Mouse (Mus musculus): ENCODE data around the gene Tmem247. TPM values are rescaled to one million over a fixed set of nuclear protein-coding genes. Genes with fewer than 3 reads are reported as not detected.

Tmem247 gene
- polyA plus RNA-seq, 1 experiment from 2014 or later, result not detected

DNA sequence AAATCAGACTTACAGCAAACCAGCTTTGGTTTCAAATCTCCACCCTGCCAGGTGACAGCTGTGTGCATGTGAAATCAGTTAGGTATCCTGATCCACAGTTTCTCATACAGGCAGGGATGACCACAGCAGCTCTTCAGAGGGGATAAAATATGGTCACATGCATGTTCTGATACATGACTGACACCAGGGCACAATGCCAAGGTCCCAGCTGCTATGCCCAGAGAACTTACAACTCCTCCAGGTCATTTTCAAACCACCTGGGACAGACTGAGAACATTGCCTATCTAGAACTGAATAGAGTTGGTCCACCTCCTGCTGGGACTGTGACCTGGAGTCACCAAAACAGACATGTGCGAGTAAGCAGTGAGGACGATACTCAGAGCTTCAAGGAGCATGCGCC, 10.1 kb upstream of the Tmem247 start:
- no peaks in the 10 kb centered on the region; the same call in 1 of the 2 replicates for H3K27me3 ChIP-seq (replicated peaks; ENCODE audit: control insufficient read depth, insufficient read depth, low read length)
- DNase-seq (ENCODE audit: low spot score) (no peak), ATAC-seq (replicated peaks; ENCODE audit: low FRiP score, low TSS enrichment, low read depth) (no peak)
- H3K27ac ChIP-seq (ENCODE audit: low read depth), result no peak overlapping the region
- peaks cover 13% of the 10 kb centered on the region for H3K4me1 ChIP-seq (replicated peaks; ENCODE audit: control insufficient read depth, insufficient read depth, low read length)
- 88% methylated on average over 3 of the region's 3 CpGs for WGBS
- no peaks in the 10 kb centered on the region for H3K9me3 ChIP-seq (ENCODE audit: control insufficient read depth, low read length)
- H3K4me2 ChIP-seq (ENCODE audit: low read length), result no peak overlapping the region
- no peaks in the 10 kb centered on the region for H3K36me3 ChIP-seq (ENCODE audit: control insufficient read depth, insufficient read depth, low read length)
- H3K4me3 ChIP-seq (ENCODE audit: low read depth, low read length), result no peak overlapping the region
- H3K9ac ChIP-seq (ENCODE audit: low read length), result no peak overlapping the region

DNA sequence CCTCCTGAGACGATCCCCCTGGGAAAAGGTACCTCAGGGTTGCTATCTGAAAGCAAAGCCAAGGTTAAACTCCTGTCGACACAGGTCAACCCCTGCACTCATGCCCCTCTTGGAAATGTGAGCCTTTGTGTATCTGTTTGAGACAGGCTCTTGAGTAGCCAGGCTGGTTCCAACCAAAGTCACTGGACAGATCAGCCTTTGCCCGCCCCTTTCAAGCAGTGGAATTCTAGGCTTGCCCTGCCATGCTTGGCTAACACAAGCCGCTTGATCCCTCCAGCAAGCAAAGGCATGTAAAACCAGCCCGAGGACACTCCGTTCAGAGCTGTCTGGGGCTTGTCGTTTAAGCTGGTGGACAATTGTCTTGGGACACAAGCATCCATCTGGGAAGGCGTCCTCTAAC, 8.8 kb upstream of the Tmem247 start:
- Histone ChIP-seq H3K36me3 (ENCODE audit: control insufficient read depth, insufficient read depth, low read length) (no peaks in the 10 kb centered on the region), H3K4me3 (ENCODE audit: low read depth, low read length) (no peak overlapping the region), H3K27ac (ENCODE audit: low read depth) (no peak overlapping the region), H3K27me3 (replicated peaks; ENCODE audit: control insufficient read depth, insufficient read depth, low read length) (no peaks in the 10 kb centered on the region; the same call in 1 of the 2 replicates), H3K4me1 (replicated peaks; ENCODE audit: control insufficient read depth, insufficient read depth, low read length) (peaks cover 13% of the 10 kb centered on the region), H3K9ac (ENCODE audit: low read length) (no peak overlapping the region), H3K4me2 (ENCODE audit: low read length) (no peak overlapping the region), H3K9me3 (ENCODE audit: control insufficient read depth, low read length) (no peaks in the 10 kb centered on the region)
- ATAC-seq (replicated peaks; ENCODE audit: low FRiP score, low TSS enrichment, low read depth) (no peak), DNase-seq (ENCODE audit: low spot score) (peak; percentile 42)
- WGBS, result 56% methylated on average over 8 of the region's 8 CpGs

DNA sequence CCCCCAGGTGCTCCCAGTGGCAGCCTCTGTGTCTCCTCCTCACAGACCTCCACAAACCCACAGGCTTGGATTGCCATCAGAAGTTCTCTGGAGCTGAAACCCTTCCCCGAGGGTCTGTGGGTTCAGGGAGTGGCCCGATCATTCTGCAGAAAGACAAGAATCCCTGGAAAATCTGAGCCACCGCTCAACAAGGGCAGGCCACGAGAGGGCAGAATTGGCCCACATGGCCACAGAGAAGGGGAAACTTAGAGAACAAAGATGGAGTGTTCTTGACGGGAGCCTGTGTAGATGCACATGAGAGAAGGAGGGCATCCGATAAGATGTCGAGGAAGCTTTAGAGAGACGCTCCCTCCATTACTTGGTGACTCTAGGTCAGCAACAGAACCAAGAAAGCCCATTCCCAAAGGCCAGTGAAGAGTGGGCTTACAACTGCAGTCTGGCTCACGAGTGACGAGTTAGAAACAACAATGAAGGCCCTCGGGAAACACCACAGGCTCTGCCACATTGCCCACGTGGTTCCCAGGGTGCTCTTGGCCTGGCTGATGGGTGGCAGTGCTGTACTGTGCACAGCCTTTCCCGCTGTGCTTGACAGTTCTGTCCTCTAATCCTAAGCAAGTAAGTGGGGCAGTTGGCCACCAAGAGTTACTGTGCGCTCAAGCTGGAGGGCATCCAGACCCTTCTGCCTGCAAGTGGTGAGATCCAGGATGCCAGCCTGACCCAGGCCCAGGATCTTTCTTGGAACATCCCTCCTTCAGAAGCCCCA, 7.2 kb upstream of the Tmem247 start:
- DNase-seq (ENCODE audit: low spot score) (peak; percentile 53), ATAC-seq (replicated peaks; ENCODE audit: low FRiP score, low TSS enrichment, low read depth) (no peak)
- no peak overlapping the region for H3K4me2 ChIP-seq (ENCODE audit: low read length)
- 76% methylated on average over 14 of the region's 14 CpGs for WGBS
- H3K4me1 ChIP-seq (replicated peaks; ENCODE audit: control insufficient read depth, insufficient read depth, low read length), result peaks cover 12% of the 10 kb centered on the region
- no peaks in the 10 kb centered on the region for H3K36me3 ChIP-seq (ENCODE audit: control insufficient read depth, insufficient read depth, low read length)
- H3K27ac ChIP-seq (ENCODE audit: low read depth), result no peak overlapping the region
- no peaks in the 10 kb centered on the region for H3K9me3 ChIP-seq (ENCODE audit: control insufficient read depth, low read length)
- H3K4me3 ChIP-seq (ENCODE audit: low read depth, low read length), result no peak overlapping the region
- H3K9ac ChIP-seq (ENCODE audit: low read length), result no peak overlapping the region
- H3K27me3 ChIP-seq (replicated peaks; ENCODE audit: control insufficient read depth, insufficient read depth, low read length), result no peaks in the 10 kb centered on the region; the same call in 1 of the 2 replicates

DNA sequence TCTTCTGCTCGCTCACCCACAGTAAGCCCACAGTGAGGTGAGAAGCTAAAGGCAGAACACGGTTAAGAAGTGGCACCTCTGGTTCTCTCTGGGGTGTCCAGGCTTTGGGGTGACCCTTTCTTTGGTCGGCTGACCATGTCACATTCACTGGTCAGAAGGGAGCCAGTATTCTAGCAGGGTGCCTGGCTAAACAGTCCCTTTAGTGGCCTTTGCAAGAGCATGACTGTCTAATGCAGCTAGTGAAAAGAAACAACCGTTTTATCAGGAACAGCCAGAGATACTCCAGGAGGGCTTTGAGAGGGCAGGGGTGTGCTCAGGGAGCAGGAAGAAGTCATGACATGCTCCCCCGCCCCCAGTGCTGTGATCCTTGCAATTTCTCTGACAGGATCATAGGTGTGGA, 5.9 kb upstream of the Tmem247 start:
- H3K9me3 ChIP-seq (ENCODE audit: control insufficient read depth, low read length), result no peaks in the 10 kb centered on the region
- no peak overlapping the region for H3K27ac ChIP-seq (ENCODE audit: low read depth)
- no peak overlapping the region for H3K4me2 ChIP-seq (ENCODE audit: low read length)
- no peak overlapping the region for H3K9ac ChIP-seq (ENCODE audit: low read length)
- DNase-seq (ENCODE audit: low spot score), result peak; percentile 46
- no peaks in the 10 kb centered on the region for H3K36me3 ChIP-seq (ENCODE audit: control insufficient read depth, insufficient read depth, low read length)
- no peaks in the 10 kb centered on the region for H3K4me1 ChIP-seq (replicated peaks; ENCODE audit: control insufficient read depth, insufficient read depth, low read length)
- no peaks in the 10 kb centered on the region; the same call in 1 of the 2 replicates for H3K27me3 ChIP-seq (replicated peaks; ENCODE audit: control insufficient read depth, insufficient read depth, low read length)
- ATAC-seq (replicated peaks; ENCODE audit: low FRiP score, low TSS enrichment, low read depth), result no peak
- 66% methylated on average over 5 of the region's 5 CpGs for WGBS
- H3K4me3 ChIP-seq (ENCODE audit: low read depth, low read length), result no peak overlapping the region

DNA sequence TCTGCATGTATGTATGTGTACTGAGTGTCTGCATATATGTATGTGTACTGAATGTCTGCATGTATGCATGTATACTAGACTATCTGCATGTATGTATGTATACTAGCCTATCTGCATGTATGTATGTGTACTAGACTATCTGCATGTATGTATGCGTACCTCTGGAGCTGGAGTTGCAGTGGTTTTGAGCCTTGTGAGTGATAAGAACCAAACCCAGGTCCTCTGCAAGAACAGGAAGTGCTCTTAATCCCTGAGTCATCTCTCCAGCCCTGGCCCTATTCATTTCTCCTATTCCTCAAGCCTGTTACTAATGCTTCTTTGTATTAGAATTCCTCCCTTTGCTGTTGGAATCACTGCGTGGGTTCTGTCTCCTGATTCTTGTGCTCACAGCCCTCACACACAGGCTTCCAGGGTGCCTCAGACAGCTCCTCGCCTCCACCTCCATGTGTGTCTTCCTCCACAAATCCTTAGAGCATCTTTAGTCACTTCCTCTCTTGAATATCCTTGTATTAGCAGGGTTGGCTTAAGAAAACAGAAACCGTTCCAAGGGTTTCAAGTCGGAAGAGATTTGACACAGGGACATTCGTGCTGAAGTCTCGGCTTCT, 4.0 kb upstream of the Tmem247 start:
- Histone ChIP-seq H3K27ac (ENCODE audit: low read depth) (no peak overlapping the region), H3K4me3 (ENCODE audit: low read depth, low read length) (no peak overlapping the region), H3K4me1 (replicated peaks; ENCODE audit: control insufficient read depth, insufficient read depth, low read length) (no peaks in the 10 kb centered on the region), H3K36me3 (ENCODE audit: control insufficient read depth, insufficient read depth, low read length) (no peaks in the 10 kb centered on the region), H3K4me2 (ENCODE audit: low read length) (no peak overlapping the region), H3K27me3 (replicated peaks; ENCODE audit: control insufficient read depth, insufficient read depth, low read length) (no peaks in the 10 kb centered on the region), H3K9me3 (ENCODE audit: control insufficient read depth, low read length) (no peaks in the 10 kb centered on the region), H3K9ac (ENCODE audit: low read length) (no peak overlapping the region)
- DNase-seq (ENCODE audit: low spot score), result peak; percentile 4
- ATAC-seq (replicated peaks; ENCODE audit: low FRiP score, low TSS enrichment, low read depth), result no peak
- WGBS, result 79% methylated on average over 7 of the region's 7 CpGs

DNA sequence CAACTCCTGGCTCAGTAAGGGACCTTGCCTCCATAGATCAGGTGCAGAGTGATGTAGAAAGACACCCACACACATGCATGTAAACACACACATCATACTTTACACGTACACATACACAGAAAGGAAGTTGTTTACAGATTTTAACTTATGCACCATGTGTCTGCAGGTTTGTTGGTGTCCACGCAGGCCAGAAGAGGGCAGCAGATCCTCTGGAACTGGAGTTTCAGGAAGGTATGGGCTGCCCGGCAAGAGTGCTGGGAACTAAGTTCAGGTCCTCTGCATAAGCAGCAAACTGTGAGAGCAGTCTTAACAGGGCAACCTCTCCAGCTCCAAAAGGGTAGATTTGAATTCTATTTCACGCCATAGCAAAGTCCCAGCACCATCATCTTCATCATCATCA, 1.6 kb upstream of the Tmem247 start:
- ATAC-seq (replicated peaks; ENCODE audit: low FRiP score, low TSS enrichment, low read depth), result no peak
- DNase-seq (ENCODE audit: low spot score), result no peak
- 81% methylated on average over 4 of the region's 4 CpGs for WGBS

DNA sequence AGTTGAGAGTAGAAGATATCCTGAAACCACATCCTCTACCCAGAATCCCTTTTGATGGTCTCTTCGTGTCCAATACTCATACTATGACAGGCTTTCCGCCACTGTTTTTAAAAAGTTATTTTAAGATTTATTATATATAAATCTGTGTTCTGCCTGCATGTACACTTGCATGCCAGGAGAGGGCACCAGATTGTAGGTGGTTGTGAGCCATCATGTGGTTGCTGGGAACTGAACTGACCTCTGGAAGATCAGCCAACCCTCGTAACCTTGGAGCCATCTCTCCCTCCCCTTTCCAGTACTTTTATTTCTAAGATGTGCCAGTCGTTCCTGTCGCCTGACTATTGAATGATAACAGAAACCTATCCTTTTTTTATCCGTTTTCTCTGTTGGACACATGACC, 1.6 kb downstream of the Tmem247 start:
- Histone ChIP-seq H3K4me2 (ENCODE audit: low read length) (no peak overlapping the region), H3K36me3 (ENCODE audit: control insufficient read depth, insufficient read depth, low read length) (no peaks in the 10 kb centered on the region), H3K4me3 (ENCODE audit: low read depth, low read length) (no peak overlapping the region), H3K27ac (ENCODE audit: low read depth) (no peak overlapping the region), H3K9ac (ENCODE audit: low read length) (no peak overlapping the region), H3K9me3 (ENCODE audit: control insufficient read depth, low read length) (no peaks in the 10 kb centered on the region), H3K4me1 (replicated peaks; ENCODE audit: control insufficient read depth, insufficient read depth, low read length) (no peaks in the 10 kb centered on the region), H3K27me3 (replicated peaks; ENCODE audit: control insufficient read depth, insufficient read depth, low read length) (no peaks in the 10 kb centered on the region)
- 73% methylated on average over 6 of the region's 6 CpGs for WGBS
- DNase-seq (ENCODE audit: low spot score) (no peak), ATAC-seq (replicated peaks; ENCODE audit: low FRiP score, low TSS enrichment, low read depth) (no peak)

More for the DNA sequence above, 1.6 kb upstream of the Tmem247 start:
- no peak overlapping the region for H3K9ac ChIP-seq (ENCODE audit: low read length)
- H3K9me3 ChIP-seq (ENCODE audit: control insufficient read depth, low read length), result no peaks in the 10 kb centered on the region
- no peak overlapping the region for H3K4me2 ChIP-seq (ENCODE audit: low read length)
- H3K27ac ChIP-seq (ENCODE audit: low read depth), result no peak overlapping the region
- no peaks in the 10 kb centered on the region for H3K27me3 ChIP-seq (replicated peaks; ENCODE audit: control insufficient read depth, insufficient read depth, low read length)
- no peak overlapping the region for H3K4me3 ChIP-seq (ENCODE audit: low read depth, low read length)
- no peaks in the 10 kb centered on the region for H3K36me3 ChIP-seq (ENCODE audit: control insufficient read depth, insufficient read depth, low read length)
- H3K4me1 ChIP-seq (replicated peaks; ENCODE audit: control insufficient read depth, insufficient read depth, low read length), result no peaks in the 10 kb centered on the region

DNA sequence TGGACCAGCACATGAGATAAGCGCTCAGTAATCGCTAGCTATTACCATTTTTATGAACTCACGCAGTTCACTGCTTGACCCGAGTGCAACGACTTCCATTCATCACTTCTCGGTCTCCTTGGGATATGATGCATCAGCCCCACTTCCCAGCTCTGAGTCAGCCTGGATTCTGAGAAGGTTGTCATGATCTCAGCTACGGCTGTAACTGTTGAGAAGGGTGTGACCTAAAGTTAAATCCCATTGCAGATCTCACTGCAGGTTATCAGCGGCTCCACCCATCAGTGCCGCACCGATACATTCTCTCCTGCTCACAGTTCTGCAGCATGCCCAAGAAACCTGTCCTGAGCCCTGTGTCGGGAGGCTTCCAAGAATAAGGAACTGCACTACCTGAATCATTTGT, 2.6 kb downstream of the Tmem247 start:
- H3K4me3 ChIP-seq (ENCODE audit: low read depth, low read length), result no peak overlapping the region
- H3K9ac ChIP-seq (ENCODE audit: low read length), result no peak overlapping the region
- WGBS, result 68% methylated on average over 11 of the region's 11 CpGs
- no peaks in the 10 kb centered on the region for H3K36me3 ChIP-seq (ENCODE audit: control insufficient read depth, insufficient read depth, low read length)
- ATAC-seq (replicated peaks; ENCODE audit: low FRiP score, low TSS enrichment, low read depth), result no peak
- no peak overlapping the region for H3K4me2 ChIP-seq (ENCODE audit: low read length)
- H3K9me3 ChIP-seq (ENCODE audit: control insufficient read depth, low read length), result no peaks in the 10 kb centered on the region
- H3K4me1 ChIP-seq (replicated peaks; ENCODE audit: control insufficient read depth, insufficient read depth, low read length), result no peaks in the 10 kb centered on the region
- no peak overlapping the region for H3K27ac ChIP-seq (ENCODE audit: low read depth)
- DNase-seq (ENCODE audit: low spot score), result no peak
- no peaks in the 10 kb centered on the region for H3K27me3 ChIP-seq (replicated peaks; ENCODE audit: control insufficient read depth, insufficient read depth, low read length)

DNA sequence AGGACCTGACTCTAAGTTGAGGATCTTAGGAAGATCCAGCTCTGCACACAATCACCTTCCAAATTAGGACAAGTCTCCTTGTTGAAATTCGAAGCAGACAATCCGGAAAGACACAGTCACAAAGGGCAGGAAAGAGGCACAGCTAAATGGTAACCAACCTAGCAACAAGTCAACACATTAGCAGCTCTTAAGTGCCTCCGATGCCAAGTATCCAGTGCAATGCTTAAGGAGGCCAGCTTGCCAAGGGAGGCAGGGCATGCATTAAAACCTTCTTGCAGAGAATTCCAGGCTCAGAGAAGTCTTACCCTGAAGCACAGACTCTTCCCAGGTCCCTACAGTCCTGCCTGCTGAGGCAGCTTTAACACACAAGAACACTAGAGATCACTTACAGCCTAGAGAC, 7.5 kb downstream of the Tmem247 start:
- ATAC-seq (replicated peaks; ENCODE audit: low FRiP score, low TSS enrichment, low read depth), result no peak
- Histone ChIP-seq H3K27me3 (replicated peaks; ENCODE audit: control insufficient read depth, insufficient read depth, low read length) (no peaks in the 10 kb centered on the region), H3K9me3 (ENCODE audit: control insufficient read depth, low read length) (0 out of 2 replicates have a peak, but pooled peaks cover 7% of the 10 kb centered on the region), H3K4me1 (replicated peaks; ENCODE audit: control insufficient read depth, insufficient read depth, low read length) (no peaks in the 10 kb centered on the region), H3K36me3 (ENCODE audit: control insufficient read depth, insufficient read depth, low read length) (no peaks in the 10 kb centered on the region), H3K4me3 (ENCODE audit: low read depth, low read length) (no peak overlapping the region), H3K9ac (ENCODE audit: low read length) (no peak overlapping the region), H3K4me2 (ENCODE audit: low read length) (no peak overlapping the region), H3K27ac (ENCODE audit: low read depth) (no peak overlapping the region)
- WGBS, result 71% methylated on average over 3 of the region's 3 CpGs
- no peak for DNase-seq (ENCODE audit: low spot score)
